Mouse (Mus musculus): Measurements from ENCODE around the gene Amer2. TPM values are rescaled to one million over a fixed set of nuclear protein-coding genes. Genes with fewer than 3 reads are reported as not detected.
A peak's percentile ranks its signal among the peaks of the same experiment; 100 is the strongest.

The Amer2 gene
- polyA plus RNA-seq, 1 experiment from 2014 or later = 24.5 TPM

DNA sequence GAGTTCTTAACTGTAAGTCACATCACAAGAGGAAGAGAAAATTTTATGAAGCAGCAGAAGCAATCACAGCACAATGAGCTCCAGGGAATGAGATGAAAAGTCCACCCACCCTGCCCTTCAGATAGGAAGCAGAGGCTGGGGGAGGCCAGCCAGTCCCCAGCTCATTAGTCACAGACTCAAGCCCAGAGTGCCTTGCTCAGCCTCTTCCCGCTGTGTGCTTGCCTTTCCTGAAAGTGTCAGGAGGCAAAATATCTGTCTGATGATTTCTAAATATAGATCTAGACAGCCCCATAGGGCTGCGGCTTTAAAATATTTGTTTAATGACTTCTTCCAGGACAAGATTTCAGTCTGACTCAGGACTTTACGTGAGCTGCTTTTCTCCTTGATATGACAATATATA lies 54.8 kb downstream of the Amer2 start:
- Histone ChIP-seq H3K9ac (no peak overlapping the region), H3K4me1 (replicated peaks) (peaks cover 25% of the 10 kb centered on the region), H3K36me3 (no peaks in the 10 kb centered on the region), H3K9me3 (no peaks in the 10 kb centered on the region), H3K4me3 (no peak overlapping the region), H3K4me2 (no peak overlapping the region), H3K27me3 (no peaks in the 10 kb centered on the region), H3K27ac (peak overlapping the region; percentile 19; the same call in 1 of the 2 replicates)
- no peak for ATAC-seq (ENCODE audit: low FRiP score)
- 56% methylated on average over 3 of the region's 3 CpGs for WGBS

GRCm38 (mm10) chr14:60429513-60429912 lies 56.5 kb downstream of the Amer2 start:
- H3K4me2 ChIP-seq = no peak overlapping the region
- ATAC-seq (ENCODE audit: low FRiP score) = no peak

DNA sequence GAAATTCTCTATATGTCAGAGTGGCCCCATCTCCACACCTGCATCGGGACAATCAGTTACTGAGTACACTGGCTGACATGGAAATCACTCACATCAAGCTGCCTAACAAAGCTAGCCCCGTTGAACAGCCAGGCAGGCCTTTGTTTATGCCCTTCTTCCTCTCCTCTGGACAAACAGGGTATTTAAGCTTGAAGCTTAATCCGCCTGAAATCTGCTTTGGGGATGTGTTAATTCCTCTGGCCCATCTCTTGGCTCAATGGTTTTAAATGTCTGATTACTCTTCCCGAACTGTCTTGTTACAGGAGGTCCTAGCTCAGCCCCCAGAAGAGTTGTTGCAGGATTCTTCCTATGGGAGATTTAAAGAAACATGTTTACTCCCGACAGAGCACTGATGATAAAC lies 58.5 kb downstream of the Amer2 start:
- Histone ChIP-seq H3K4me3 (no peak overlapping the region), H3K9ac (no peak overlapping the region), H3K4me2 (no peak overlapping the region), H3K27ac (no peak overlapping the region), H3K9me3 (no peaks in the 10 kb centered on the region), H3K4me1 (replicated peaks) (peaks cover 25% of the 10 kb centered on the region), H3K36me3 (no peaks in the 10 kb centered on the region), H3K27me3 (no peaks in the 10 kb centered on the region)
- no peak for ATAC-seq (ENCODE audit: low FRiP score)
- 48% methylated on average over 5 of the region's 5 CpGs for WGBS

More at GRCm38 (mm10) chr14:60429513-60429912, 56.5 kb downstream of the Amer2 start:
- 21% methylated on average over 6 of the region's 6 CpGs for WGBS
- no peak overlapping the region for H3K4me3 ChIP-seq
- H3K27me3 ChIP-seq = no peaks in the 10 kb centered on the region
- H3K27ac ChIP-seq = no peak overlapping the region
- no peak overlapping the region for H3K9ac ChIP-seq
- H3K36me3 ChIP-seq = no peaks in the 10 kb centered on the region
- H3K9me3 ChIP-seq = no peaks in the 10 kb centered on the region
- peaks cover 25% of the 10 kb centered on the region for H3K4me1 ChIP-seq (replicated peaks)

GRCm38 (mm10) chr14:60432136-60432535 lies 59.1 kb downstream of the Amer2 start:
- Histone ChIP-seq H3K27me3 (no peaks in the 10 kb centered on the region), H3K9ac (no peak overlapping the region), H3K4me3 (no peak overlapping the region), H3K27ac (no peak overlapping the region), H3K4me1 (replicated peaks) (peaks cover 25% of the 10 kb centered on the region), H3K36me3 (no peaks in the 10 kb centered on the region), H3K9me3 (no peaks in the 10 kb centered on the region), H3K4me2 (no peak overlapping the region)
- ATAC-seq (ENCODE audit: low FRiP score) = no peak
- 80% methylated on average over 2 of the region's 2 CpGs for WGBS

DNA sequence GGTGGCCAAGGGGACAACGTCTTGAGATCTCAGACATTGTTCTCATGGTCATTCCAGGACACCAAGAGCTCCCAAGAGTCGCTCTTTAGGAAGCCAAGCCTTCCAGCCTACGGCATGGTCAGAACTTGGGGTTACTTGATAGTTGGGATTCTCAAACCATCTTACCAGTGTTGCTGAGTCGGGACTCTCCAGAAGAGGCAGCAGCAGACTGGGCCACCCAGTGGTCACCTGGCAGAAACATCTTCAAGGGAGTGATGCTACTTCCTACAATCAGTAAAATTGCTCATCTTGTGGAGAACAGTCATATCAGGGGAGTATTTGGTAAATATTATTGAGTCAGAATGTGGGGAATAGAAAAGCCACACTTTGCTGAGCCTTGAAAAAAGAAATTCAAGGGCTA lies 62.5 kb downstream of the Amer2 start:
- Histone ChIP-seq H3K9ac (no peak overlapping the region), H3K4me3 (no peak overlapping the region), H3K9me3 (no peaks in the 10 kb centered on the region), H3K4me1 (replicated peaks) (no peaks in the 10 kb centered on the region; the same call in 1 of the 2 replicates), H3K27ac (no peak overlapping the region), H3K4me2 (no peak overlapping the region), H3K27me3 (no peaks in the 10 kb centered on the region), H3K36me3 (no peaks in the 10 kb centered on the region)
- ATAC-seq (ENCODE audit: low FRiP score) = no peak
- WGBS = 76% methylated on average over 4 of the region's 4 CpGs

DNA sequence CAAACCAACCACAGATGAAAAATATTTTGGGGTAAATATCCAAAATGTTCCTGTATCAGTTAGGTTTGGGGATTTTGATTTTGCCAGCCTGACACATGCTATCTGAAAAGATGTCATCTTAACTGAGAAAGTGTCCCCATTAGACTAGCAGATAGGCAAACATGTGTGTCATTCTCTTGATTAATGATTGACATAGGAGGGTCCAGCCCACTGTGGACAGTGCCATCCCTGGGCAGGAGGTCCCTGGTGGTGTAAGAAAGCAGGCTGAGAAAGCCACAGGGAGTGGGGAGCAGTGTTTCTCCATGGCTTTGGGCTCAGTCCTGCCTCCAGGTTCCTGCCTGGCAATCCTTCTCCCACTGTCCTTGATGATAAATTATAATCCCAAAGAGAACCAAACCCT lies 63.3 kb downstream of the Amer2 start:
- Histone ChIP-seq H3K4me3 (no peak overlapping the region), H3K4me2 (no peak overlapping the region), H3K4me1 (replicated peaks) (no peaks in the 10 kb centered on the region; the same call in 1 of the 2 replicates), H3K9me3 (no peaks in the 10 kb centered on the region), H3K9ac (no peak overlapping the region), H3K36me3 (no peaks in the 10 kb centered on the region), H3K27ac (no peak overlapping the region), H3K27me3 (no peaks in the 10 kb centered on the region)
- no peak for ATAC-seq (ENCODE audit: low FRiP score)

Other genes with a start within 250 kb of the Amer2 start
- gene Atp8a2, start 176.1 kb upstream of the Amer2 start, polyA plus RNA-seq (2015; fragmentation: Nextera tagmentation; extraction: Ambion mirVana) = 33.6 and 34.8 TPM in 2 replicates
- gene Nupl1, start 121.8 kb upstream of the Amer2 start, polyA plus RNA-seq (2015; fragmentation: Nextera tagmentation; extraction: Ambion mirVana) = 0.08 and 0.10 TPM in 2 replicates
- 51.7 and 52.1 TPM in 2 replicates for gene Gm49336, start 121.8 kb upstream of the Amer2 start, polyA plus RNA-seq (2015; fragmentation: Nextera tagmentation; extraction: Ambion mirVana)
- gene Mtmr6, start 108.0 kb upstream of the Amer2 start, polyA plus RNA-seq (2015; fragmentation: Nextera tagmentation; extraction: Ambion mirVana) = 62.9 and 63.7 TPM in 2 replicates

Measured in hindbrain, embryonic 13.5 days (tissue).